Mouse (Mus musculus): ENCODE results near the gene Gm5862.
A peak's percentile ranks its signal among the peaks of the same experiment; 100 is the strongest.
"Not testable (repeated sequence)": the region's sequence is repeated elsewhere in the genome, so short reads cannot be mapped to it uniquely, and the experiment has no call there.

Gene Gm5862

DNA sequence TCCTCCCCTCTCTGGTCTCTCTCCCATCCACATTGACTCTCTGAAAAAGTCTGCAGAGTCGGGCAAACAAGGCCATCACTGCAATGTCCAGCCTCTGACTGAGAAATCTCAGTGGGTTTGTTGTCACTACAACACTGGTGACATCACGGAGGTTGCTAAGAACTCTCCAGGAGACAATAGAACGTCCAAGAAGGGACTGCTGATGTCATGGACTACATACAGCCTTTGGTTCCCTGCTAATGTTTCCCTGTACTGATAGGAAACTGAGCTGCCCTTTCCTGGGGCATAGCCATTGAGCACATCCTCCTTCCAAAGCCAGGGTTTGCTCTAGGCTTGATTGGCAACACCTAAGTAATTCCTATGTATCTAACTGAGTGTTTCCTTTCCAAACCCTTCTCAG, at the start of gene Gm5862:
Gene Gm5862, minus strand, starts transcription at position 101 of the 400 bp plus-strand sequence.
- DNase-seq (ENCODE audit: low spot score in 2 of 2), result not testable (repeated sequence)

DNA sequence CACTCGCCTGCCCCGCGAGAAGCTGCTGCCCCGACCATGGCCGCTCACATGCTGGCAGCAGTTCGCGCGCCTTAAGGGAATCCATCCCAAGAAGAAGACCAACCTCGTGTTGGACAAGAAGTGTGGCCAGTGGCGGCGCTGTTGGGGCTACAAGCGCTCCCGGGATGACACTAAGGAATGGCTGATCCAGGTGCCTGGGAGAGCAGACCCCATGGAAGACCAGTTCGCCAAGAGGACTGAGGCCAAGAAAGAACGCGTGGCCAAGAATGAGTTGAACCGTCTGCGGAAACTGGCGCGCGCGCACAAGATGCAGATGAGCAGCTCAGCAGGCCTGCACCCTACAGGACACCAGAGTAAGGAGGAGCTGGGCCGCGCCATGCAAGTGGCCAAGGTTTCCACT, 48.0 kb upstream of the Gm5862 start:
- no peak for DNase-seq (ENCODE audit: low spot score in 2 of 2)

DNA sequence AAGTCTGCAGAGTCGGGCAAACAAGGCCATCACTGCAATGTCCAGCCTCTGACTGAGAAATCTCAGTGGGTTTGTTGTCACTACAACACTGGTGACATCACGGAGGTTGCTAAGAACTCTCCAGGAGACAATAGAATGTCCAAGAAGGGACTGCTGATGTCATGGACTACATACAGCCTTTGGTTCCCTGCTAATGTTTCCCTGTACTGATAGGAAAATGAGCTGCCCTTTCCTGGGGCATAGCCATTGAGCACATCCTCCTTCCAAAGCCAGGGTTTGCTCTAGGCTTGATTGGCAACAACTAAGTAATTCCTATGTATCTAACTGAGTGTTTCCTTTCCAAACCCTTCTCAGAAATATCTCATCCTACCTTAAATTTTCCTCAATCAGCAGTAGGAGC, 35.8 kb upstream of the Gm5862 start, which contains the start of gene Gm7347:
Gene Gm7347, minus strand, starts transcription at position 101 of the 400 bp plus-strand sequence.
- DNase-seq (ENCODE audit: low spot score in 2 of 2), result not testable (repeated sequence)

DNA sequence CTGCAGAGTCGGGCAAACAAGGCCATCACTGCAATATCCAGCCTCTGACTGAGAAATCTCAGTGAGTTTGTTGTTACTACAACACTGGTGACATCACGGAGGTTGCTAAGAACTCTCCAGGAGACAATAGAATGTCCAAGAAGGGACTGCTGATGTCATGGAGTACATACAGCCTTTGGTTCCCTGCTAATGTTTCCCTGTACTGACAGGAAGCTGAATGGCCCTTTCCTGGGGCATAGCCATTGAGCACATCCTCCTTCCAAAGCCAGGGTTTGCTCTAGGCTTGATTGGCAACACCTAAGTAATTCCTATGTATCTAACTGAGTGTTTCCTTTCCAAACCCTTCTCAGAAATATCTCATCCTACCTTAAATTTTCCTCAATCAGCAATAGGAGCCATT, 16.7 kb upstream of the Gm5862 start, which contains the start of gene Speer4a:
Gene Speer4a, minus strand, starts transcription at position 101 of the 400 bp plus-strand sequence.
- not testable (repeated sequence) for DNase-seq (ENCODE audit: low spot score in 2 of 2)

DNA sequence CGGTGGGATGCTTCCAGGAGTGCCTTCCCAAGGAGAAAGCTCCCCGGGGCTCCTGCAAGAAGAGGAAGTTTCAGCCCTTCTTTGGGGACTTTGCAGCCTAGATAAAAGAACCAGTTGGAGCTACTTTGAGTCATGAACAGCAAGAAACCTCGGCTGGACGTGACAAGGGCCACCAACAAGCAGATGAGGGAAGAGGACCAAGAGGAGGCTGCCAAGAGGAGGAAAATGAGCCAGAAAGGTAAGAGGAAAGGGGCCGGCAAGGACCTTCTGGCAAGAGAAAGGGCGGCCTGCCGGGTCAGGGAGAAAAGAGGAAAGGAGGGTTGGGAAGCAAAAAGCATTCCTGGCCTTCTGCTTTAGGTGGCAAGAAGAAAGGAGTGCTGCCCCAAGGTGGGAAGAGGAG, 15.0 kb downstream of the Gm5862 start:
- not testable (repeated sequence) for DNase-seq (ENCODE audit: low spot score in 2 of 2)

DNA sequence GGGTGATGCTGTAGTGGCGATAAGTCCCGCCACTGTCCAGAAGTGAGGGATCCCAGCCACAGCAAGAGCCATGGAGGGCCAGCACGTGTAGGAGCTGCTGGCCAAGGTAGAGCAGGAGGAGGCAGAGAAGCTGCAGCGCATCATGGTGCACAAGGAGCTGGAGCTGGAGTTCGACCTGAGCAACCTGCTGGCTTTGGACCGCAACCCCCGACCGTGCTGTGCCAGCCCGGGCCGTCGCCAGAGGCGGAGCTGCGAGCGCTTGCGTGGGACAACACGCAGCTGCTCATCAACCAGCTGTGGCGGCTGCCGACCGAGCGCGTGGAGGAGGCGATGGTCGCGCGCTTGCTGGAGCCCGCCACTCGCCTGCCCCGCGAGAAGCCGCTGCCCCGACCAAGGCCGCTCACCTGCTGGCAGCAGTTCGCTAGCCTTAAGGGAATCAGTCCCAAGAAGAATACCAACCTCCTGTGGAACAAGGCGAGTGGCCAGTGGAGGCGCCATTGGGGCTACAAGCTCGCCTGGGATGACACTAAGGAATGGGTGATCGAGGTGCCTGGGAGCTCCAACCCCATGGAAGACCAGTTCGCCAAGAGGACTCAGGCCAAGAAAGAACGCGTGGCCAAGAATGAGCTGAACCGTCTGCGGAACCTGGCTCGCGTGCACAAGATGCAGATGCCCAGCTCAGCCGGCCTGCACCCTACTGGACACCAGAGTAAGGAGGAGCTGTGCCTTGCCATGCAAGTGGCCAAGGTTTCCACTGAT, 15.6 kb downstream of the Gm5862 start:
- peak in 1 of 2 experiments; percentile 14 for DNase-seq (ENCODE audit: low spot score in 2 of 2)

DNA sequence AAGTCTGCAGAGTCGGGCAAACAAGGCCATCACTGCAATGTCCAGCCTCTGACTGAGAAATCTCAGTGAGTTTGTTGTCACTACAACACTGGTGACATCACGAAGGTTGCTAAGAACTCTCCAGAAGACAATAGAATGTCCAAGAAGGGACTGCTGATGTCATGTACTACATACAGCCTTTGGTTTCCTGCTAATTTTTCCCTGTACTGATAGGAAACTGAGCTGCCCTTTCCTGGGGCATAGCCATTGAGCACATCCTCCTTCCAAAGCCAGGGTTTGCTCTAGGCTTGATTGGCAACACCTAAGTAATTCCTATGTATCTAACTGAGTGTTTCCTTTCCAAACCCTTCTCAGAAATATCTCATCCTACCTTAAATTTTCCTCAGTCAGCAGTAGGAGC, 18.0 kb downstream of the Gm5862 start, which contains the start of gene Gm1979:
Gene Gm1979, minus strand, starts transcription at position 101 of the 400 bp plus-strand sequence.
- DNase-seq (ENCODE audit: low spot score in 2 of 2), result not testable (repeated sequence)

DNA sequence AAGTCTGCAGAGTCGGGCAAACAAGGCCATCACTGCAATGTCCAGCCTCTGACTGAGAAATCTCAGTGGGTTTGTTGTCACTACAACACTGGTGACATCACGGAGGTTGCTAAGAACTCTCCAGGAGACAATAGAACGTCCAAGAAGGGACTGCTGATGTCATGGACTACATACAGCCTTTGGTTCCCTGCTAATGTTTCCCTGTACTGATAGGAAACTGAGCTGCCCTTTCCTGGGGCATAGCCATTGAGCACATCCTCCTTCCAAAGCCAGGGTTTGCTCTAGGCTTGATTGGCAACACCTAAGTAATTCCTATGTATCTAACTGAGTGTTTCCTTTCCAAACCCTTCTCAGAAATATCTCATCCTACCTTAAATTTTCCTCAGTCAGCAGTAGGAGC, 34.2 kb downstream of the Gm5862 start, which contains the start of gene Gm21698:
Gene Gm21698, minus strand, starts transcription at position 101 of the 400 bp plus-strand sequence.
- DNase-seq (ENCODE audit: low spot score in 2 of 2), result not testable (repeated sequence)

DNA sequence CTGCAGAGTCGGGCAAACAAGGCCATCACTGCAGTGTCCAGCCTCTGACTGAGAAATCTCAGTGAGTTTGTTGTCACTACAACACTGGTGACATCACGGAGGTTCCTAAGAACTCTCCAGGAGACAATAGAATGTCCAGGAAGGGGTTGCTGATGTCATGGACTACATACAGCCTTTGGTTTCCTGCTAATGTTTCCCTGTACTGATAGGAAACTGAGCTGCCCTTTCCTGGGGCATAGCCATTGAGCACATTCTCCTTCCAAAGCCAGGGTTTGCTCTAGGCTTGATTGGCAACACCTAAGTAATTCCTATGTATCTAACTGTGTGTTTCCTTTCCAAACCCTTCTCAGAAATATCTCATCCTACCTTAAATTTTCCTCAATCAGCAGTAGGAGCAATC, 50.2 kb downstream of the Gm5862 start, which contains the start of gene Gm21680:
Gene Gm21680, minus strand, starts transcription at position 101 of the 400 bp plus-strand sequence.
- not testable (repeated sequence) for DNase-seq (ENCODE audit: low spot score in 2 of 2)
